In the genomic region with DNA sequence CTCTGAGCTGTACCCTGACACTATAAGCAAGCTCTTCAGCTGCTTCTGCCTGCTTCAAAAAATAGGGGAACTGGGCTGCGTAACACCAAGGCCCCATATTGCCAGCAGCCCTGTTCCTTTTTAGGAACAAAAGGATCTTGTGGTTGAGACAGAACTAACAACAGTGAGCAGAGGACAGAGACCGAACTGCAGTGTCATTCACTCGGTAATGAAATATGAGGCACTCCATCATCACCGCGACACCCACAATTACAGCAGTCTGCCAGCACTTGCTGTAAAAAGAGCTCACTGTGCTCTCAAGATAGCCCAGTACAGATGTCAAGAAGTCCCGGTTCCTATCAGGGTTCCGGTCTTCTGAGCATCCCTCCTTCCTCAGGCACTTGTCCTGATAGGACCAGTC, we compare ENCODE assay signal across 17 mouse cellular contexts. TPM values are rescaled to one million over a fixed set of nuclear protein-coding genes. Genes with fewer than 3 reads are reported as not detected.
DNase-seq lines count a peak whose midpoint lies in the region; ATAC-seq and TF ChIP-seq lines count a peak whose summit lies in the region.
"Had no signal": no experiment of that assay in that cellular context is flagged by ENCODE, and none has a peak within 500 bp of the region (broad histone marks: within the 10 kb centered on the region; RNA-seq: fewer than 3 reads in every experiment).

No protein-coding gene starts in this region.

- H3K27me3 ChIP-seq in liver, embryonic 12.5 days (replicated peaks), result no peaks in the 10 kb centered on the region
- H3K27me3 ChIP-seq: hindbrain, embryonic 12.5 days; Patski; stomach, embryonic 15.5 days had no signal

- no peaks in the 10 kb centered on the region for H3K36me3 ChIP-seq in liver, embryonic 12.5 days
- H3K36me3 ChIP-seq: heart, embryonic 10.5 days; hindbrain, embryonic 12.5 days; stomach, embryonic 15.5 days had no signal

- peaks cover 56% of the 10 kb centered on the region for H3K4me1 ChIP-seq in liver, embryonic 12.5 days
- H3K4me1 ChIP-seq: hindbrain, embryonic 12.5 days; stomach, embryonic 15.5 days had no signal

- ATAC-seq in liver, embryonic 12.5 days, result no peak
- ATAC-seq: Patski had no signal

- WGBS in liver, embryonic 12.5 days (ENCODE audit: insufficient replicate concordance), result 24% methylated on average over 7 of the region's 7 CpGs

- DNase-seq in layer of hippocampus, adult 2 months (ENCODE audit: low spot score in 2 of 2), result no peak
- DNase-seq in layer of hippocampus, postnatal 25 days (ENCODE audit: extremely low spot score in 1 of 2, low spot score in 1 of 2), result no peak
- peak; percentile 89 for DNase-seq in MEL-GATA-1-ER (ENCODE audit: extremely low read depth, low read depth)
- DNase-seq in monocyte, adult 2 months (ENCODE audit: low read depth in 1 of 2, low spot score in 2 of 2), result peak; percentile 49 to 60
- DNase-seq in urinary bladder, postnatal 4 days (ENCODE audit: low spot score in 2 of 2), result no peak
- no peak for DNase-seq in layer of hippocampus, adult 18-20 months (ENCODE audit: low spot score in 2 of 2)
- no peak for DNase-seq in right cerebral cortex, adult 18-20 months
- DNase-seq: adrenal gland, postnatal 10 days; cerebellum, adult 11 months; embryo, embryonic 11 days; kidney, adult 18-20 months; left cerebral cortex, postnatal 4 days had no signal

- H3K9me3 ChIP-seq in liver, embryonic 12.5 days (replicated peaks), result no peaks in the 10 kb centered on the region
- H3K9me3 ChIP-seq: heart, embryonic 10.5 days; hindbrain, embryonic 12.5 days; stomach, embryonic 15.5 days had no signal

- no peak overlapping the region for H3K27ac ChIP-seq in layer of hippocampus, adult 2 months
- H3K27ac ChIP-seq in liver, embryonic 12.5 days, result peak overlapping the region; percentile 77
- H3K27ac ChIP-seq: heart, embryonic 10.5 days; hindbrain, embryonic 12.5 days; stomach, embryonic 15.5 days had no signal

- no peak overlapping the region for H3K4me3 ChIP-seq in layer of hippocampus, adult 2 months
- no peak overlapping the region for H3K4me3 ChIP-seq in liver, embryonic 12.5 days
- H3K4me3 ChIP-seq: heart, embryonic 10.5 days; hindbrain, embryonic 12.5 days; stomach, embryonic 15.5 days had no signal

- H3K4me2 ChIP-seq in liver, embryonic 12.5 days, result peak overlapping the region; percentile 18; the same call in 1 of the 2 replicates
- H3K4me2 ChIP-seq: hindbrain, embryonic 12.5 days; stomach, embryonic 15.5 days had no signal

- TF ChIP-seq CTCF in layer of hippocampus, adult 2 months (conservative IDR thresholded peaks at IDR 0.05), result peak; percentile 27; the same call in 1 of the 2 replicates

- H3K9ac ChIP-seq in liver, embryonic 12.5 days, result peak overlapping the region; percentile 5
- H3K9ac ChIP-seq: hindbrain, embryonic 12.5 days; stomach, embryonic 15.5 days had no signal

RNA-seq across cellular contexts. Expression of a gene that starts 18.1 kb away (rescaled TPM):
- 10 to 100 TPM; 27.5 to 29.9 TPM for total RNA-seq in layer of hippocampus, adult 2 months (2021)
- total RNA-seq in layer of hippocampus, postnatal 25 days (2021), result 10 to 100 TPM; 25.1 to 25.5 TPM
- 58.3 and 62.7 TPM in 2 replicates for polyA plus RNA-seq in liver, embryonic 12.5 days (2016; fragmentation: Nextera tagmentation; extraction: Ambion mirVana)
- total RNA-seq in layer of hippocampus, adult 18-20 months (2021), result 10 to 100 TPM; 23.2 to 27.2 TPM

RNA-seq across cellular contexts. Expression of a gene that starts 26.0 kb away (rescaled TPM):
- total RNA-seq in layer of hippocampus, adult 2 months (2021), result 10 to 100 TPM; 81.6 to 83.1 TPM
- total RNA-seq in layer of hippocampus, postnatal 25 days (2021), result 10 to 100 TPM; 67.2 to 80.9 TPM
- 82.8 and 90.3 TPM in 2 replicates for polyA plus RNA-seq in liver, embryonic 12.5 days (2016; fragmentation: Nextera tagmentation; extraction: Ambion mirVana)
- total RNA-seq in layer of hippocampus, adult 18-20 months (2021), result 10 to 100 TPM; 91.5 to 95.0 TPM

RNA-seq across cellular contexts. Expression of a gene that starts 29.2 kb away (rescaled TPM):
- 10 to 100 TPM; 18.7 to 21.5 TPM for total RNA-seq in layer of hippocampus, adult 2 months (2021)
- total RNA-seq in layer of hippocampus, postnatal 25 days (2021), result 10 to 100 TPM; 22.2 TPM
- 71.2 and 72.4 TPM in 2 replicates for polyA plus RNA-seq in liver, embryonic 12.5 days (2016; fragmentation: Nextera tagmentation; extraction: Ambion mirVana)
- 10 to 100 TPM; 19.2 to 20.4 TPM for total RNA-seq in layer of hippocampus, adult 18-20 months (2021)

Comparison
In these comparisons a context has a peak if more than half of its experiments do, and no peak if none do; other contexts are left out.
1. DNase-seq: peak in MEL-GATA-1-ER (single experiment) and monocyte, adult 2 months (2 of 2); none in layer of hippocampus, adult 2 months (0 of 2), layer of hippocampus, postnatal 25 days (0 of 2), urinary bladder, postnatal 4 days (0 of 2), layer of hippocampus, adult 18-20 months (0 of 2) and right cerebral cortex, adult 18-20 months (single experiment).